Mouse (Mus musculus): ENCODE results near the gene Htra1.

Htra1 gene

GRCm38 (mm10) chr7:131001976-131002726 lies 66.2 kb downstream of the Htra1 start:
- TF ChIP-seq GATA4 (IDR thresholded peaks at IDR 0.05; ENCODE audit: insufficient replicate concordance, low read length), result no peak

- no peak for TF ChIP-seq GATA4 (IDR thresholded peaks at IDR 0.05; ENCODE audit: insufficient replicate concordance, low read length)
Observed at GRCm38 (mm10) chr7:131004071-131004470, 68.2 kb downstream of the Htra1 start.

GRCm38 (mm10) chr7:131007221-131007620 lies 71.3 kb downstream of the Htra1 start:
- TF ChIP-seq GATA4 (IDR thresholded peaks at IDR 0.05; ENCODE audit: insufficient replicate concordance, low read length), result no peak

GRCm38 (mm10) chr7:131009178-131009577 lies 73.3 kb downstream of the Htra1 start:
- no peak for TF ChIP-seq GATA4 (IDR thresholded peaks at IDR 0.05; ENCODE audit: insufficient replicate concordance, low read length)

GRCm38 (mm10) chr7:131011901-131012300 lies 76.0 kb downstream of the Htra1 start:
- TF ChIP-seq GATA4 (IDR thresholded peaks at IDR 0.05; ENCODE audit: insufficient replicate concordance, low read length), result peak; percentile 97

- TF ChIP-seq GATA4 (IDR thresholded peaks at IDR 0.05; ENCODE audit: insufficient replicate concordance, low read length), result no peak
Observed at GRCm38 (mm10) chr7:131019181-131019580, 83.3 kb downstream of the Htra1 start.

- no peak for TF ChIP-seq GATA4 (IDR thresholded peaks at IDR 0.05; ENCODE audit: insufficient replicate concordance, low read length)
Observed at GRCm38 (mm10) chr7:131024807-131025206, 88.9 kb downstream of the Htra1 start.

GRCm38 (mm10) chr7:131027557-131027956 lies 91.6 kb downstream of the Htra1 start:
- TF ChIP-seq GATA4 (IDR thresholded peaks at IDR 0.05; ENCODE audit: insufficient replicate concordance, low read length), result no peak

- TF ChIP-seq GATA4 (IDR thresholded peaks at IDR 0.05; ENCODE audit: insufficient replicate concordance, low read length), result no peak
Observed at GRCm38 (mm10) chr7:131031755-131032154, 95.8 kb downstream of the Htra1 start, which contains the start of gene Dmbt1. TSS of gene Dmbt1 (plus strand) at chr7:131032053.

Data from liver, adult (tissue).